Mouse (Mus musculus) granulocyte monocyte progenitor cell, adult 5-6 weeks (primary cell): Measurements from ENCODE around the gene Kmt2e. TPM values are rescaled to one million over a fixed set of nuclear protein-coding genes. Genes with fewer than 3 reads are reported as not detected.

Experiments used
- ATAC-seq: replicated peaks from 2 replicates; pipeline ENCODE4 v1.8.0; 2016; ENCODE audit warnings: mild to moderate bottlenecking, moderate TSS enrichment, inconsistent platforms; ENCODE audit not compliant: poor library complexity, severe bottlenecking
- total RNA-seq, 2 experiments: library from RNA; stranded (forward) in 1 of 2; stranded (reverse) in 1 of 2; fragments of 200-712, 200-1000 nt in 1 of 2; fragments of >200 nt in 1 of 2; fragmentation: Nextera tagmentation in 1 of 2; gene quantifications; 2 replicates each; pipeline ENCODE4 v1.2.3; 2014 to 2017

The Kmt2e gene
- total RNA-seq, 2 experiments from 2014 or later = 41.5 to 87.5 TPM

- no peak for ATAC-seq
Observed at GRCm38 (mm10) chr5:23431070-23431864, 3.0 kb upstream of the Kmt2e start.

- ATAC-seq = no peak
Observed at GRCm38 (mm10) chr5:23431948-23432707, 2.1 kb upstream of the Kmt2e start.

DNA sequence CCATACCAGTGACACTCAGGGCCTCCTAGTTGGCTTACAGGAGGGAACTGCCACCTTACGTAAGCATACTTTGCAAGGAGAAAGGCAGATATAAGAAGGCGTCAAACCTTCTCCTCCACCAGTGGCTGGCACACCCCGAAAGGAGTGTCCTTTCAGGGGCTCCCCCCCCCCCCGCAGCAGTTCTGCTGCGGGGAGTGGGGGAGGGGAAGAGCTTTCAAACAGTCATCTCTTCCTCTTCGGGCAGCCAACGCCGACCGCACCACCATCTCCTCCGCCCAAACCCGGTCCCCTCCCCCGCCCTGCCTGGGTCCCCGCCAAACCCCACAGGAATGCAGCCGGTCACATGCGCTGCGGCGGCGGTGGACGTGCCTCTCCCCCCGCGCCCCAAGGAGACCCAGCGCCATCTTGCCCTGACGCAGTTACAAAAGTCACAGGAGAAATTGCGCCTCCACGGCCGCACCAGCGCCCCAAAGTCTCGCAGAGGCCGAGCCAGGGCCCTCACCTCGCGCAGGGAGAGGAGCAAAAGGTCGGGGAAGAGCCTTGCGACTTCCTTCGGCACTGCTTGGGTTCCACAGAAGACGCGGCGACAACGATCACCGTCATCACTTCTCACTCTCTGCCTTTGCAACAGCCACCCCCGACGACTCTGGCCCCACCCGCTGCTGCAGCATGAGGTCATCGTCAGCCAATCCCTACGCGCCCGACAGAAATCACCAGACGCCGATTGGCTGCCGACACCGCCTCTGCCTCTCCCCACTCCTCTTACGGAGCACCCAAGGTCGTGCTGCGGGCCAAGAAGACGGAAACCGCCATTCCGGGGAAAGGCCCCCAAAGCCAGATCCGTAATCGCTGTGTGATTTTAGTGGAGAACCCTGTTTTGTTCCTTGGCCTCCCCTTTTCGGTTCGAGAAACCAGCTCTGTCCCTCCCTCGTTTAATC lies 1.3 kb upstream of the Kmt2e start:
- peak; percentile 60 for ATAC-seq

DNA sequence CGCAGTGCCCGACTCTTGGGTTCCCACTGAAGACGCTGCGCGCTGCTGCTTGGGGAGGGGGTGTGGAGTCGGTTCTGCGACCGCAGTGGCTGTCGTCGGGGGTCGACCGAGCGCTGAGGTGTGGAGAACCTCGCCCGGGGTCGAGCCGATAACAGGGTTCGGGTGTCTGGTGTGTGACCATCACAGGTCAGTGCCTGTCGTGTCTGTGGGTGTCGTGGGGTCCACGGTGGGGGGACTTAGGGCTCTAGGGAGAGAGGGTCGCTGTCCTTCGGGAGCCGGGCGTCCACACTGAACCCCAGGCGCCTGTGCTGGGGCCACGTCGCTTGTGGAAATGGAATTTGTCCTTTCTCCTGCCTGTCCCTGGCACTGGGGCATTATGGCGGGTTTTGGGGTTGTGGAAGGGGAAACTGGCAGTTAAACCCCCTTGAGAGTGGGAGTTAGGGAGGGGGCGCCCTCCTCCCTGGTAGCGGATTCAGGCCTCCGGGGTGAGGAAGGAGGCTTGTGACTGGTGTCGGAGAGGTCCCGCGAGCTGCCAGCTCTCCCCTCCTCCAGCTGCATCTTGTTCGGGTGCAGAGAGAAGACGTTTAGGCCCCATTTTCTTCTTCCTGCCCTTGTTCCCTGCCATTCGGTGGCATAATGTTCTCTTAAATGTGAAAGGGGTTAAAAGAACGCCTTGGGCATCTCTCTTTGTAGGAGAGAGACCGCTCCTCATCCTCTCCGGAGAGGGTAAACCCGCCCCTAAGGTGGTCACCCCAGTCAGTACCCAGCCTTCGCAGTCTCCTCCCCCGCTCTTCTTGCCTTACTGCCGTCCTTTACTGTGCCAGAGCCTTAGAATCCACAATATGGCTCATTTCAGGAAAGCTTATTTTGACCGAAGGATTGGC lies 599 bp downstream of the Kmt2e start:
- 0 out of 2 replicates have a peak, but pooled peaks have one; percentile 2 for ATAC-seq

DNA sequence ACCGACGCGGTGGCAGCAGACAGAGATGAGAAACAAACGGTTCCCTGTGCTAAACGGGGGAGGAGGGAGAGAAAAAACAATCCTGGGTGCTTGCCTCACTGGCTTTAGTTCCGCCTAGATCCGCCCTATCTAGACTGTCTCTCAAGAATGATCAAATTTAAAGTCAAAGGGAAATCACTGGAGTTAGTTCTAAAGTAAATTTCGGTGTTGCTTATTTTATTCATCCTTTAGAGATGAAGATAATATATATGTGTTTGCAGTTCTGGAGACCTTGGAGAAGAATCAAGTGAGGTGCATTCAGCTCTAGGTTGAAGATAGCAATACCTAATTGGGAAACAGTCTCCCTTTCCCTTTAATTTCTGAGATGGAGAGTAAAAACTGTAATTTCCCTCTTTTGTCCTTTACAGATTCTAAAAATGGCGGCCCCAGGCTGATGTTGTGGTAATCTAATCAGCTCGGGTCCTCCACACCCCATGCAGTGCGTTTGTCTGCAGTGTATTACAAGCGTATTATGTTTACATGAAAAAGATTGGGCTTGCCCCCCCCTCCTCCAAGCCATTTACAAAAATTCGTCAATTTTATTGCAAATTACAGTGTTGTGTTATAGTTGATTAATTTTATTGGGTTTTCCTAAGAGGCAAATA lies 1.4 kb downstream of the Kmt2e start:
- ATAC-seq = no peak

DNA sequence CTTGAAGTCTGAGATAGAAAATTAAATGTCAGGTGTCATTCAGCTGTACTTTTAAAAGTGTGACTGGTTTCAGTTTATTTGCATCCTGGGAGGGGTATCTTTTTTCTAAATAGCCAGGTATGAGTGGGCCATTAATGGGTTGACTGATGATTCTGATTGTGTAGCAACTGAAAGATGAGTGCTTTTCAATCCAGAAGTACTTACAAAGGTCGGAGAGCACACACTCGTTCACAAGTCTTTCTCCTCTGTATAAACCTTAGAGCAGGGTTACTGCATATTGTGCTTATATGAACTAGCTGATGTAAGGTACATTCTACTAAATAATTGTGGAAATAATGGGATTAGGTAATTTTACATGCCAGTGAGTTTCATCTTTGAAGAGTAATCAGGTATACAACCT lies 2.5 kb downstream of the Kmt2e start:
- ATAC-seq = no peak

- ATAC-seq = peak; percentile 47
Observed at GRCm38 (mm10) chr5:23439857-23440256, 5.6 kb downstream of the Kmt2e start.

DNA sequence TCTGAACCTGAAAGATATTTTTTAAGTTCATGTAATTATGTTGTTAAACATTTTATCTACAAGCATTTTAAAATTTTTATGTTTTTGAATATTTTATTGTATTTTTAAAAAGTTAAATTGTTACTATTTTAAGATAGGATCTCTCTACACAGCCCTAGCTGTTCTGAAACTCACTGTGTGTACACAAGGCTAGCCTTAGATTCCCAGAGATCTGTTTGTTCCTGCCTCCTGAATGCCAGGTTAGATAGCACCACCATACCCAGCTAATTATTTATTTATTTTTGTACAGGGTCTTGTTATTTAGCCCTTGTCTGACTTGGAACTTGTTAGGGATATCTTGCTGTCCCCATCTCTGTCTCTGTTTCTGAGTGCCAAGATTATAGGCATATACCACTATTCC lies 6.3 kb downstream of the Kmt2e start:
- no peak for ATAC-seq

DNA sequence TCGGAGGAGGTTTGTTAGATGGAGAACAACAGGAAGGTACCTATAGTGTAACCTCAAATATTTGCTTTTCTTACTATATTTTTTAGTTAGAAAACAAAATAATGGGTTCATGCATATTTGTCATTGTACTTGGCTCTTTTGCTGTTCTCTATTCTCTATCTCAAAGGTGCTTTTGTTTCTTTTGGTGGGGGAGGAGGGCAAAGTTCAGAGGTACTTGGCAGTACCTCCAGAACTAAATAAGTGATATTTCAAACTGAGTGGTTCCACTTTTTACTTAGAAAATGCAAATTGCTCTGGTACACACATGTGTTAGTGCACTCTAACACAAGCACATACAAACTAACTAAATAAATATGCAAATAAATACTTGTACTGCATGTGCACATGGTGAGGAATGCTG lies 7.7 kb downstream of the Kmt2e start:
- no peak for ATAC-seq

- ATAC-seq = no peak
Observed at GRCm38 (mm10) chr5:23444411-23444810, 10.2 kb downstream of the Kmt2e start.

- ATAC-seq = peak; percentile 72; the same call in 1 of the 2 replicates
Observed at GRCm38 (mm10) chr5:23453561-23453960, 19.3 kb downstream of the Kmt2e start.

DNA sequence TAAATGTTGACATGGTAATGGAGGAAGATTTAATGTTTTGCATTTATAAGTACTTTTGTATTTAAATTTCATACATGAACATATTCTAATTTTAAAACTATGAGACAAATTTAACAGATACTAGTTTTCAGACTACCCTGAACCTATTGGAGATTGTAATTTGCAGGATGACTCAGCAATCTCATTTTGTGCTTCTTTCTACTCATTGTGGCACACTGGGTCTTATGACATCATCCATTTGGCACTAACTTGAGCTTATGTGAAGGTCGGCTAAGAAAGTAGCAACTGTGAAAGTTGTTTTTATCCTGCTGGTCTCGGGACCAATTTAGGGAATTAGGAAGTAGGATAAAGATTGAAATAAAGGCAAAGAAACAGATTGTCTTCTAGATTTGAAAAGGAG lies 27.4 kb downstream of the Kmt2e start:
- no peak for ATAC-seq

- no peak for ATAC-seq
Observed at GRCm38 (mm10) chr5:23464247-23464646, 30.0 kb downstream of the Kmt2e start.

DNA sequence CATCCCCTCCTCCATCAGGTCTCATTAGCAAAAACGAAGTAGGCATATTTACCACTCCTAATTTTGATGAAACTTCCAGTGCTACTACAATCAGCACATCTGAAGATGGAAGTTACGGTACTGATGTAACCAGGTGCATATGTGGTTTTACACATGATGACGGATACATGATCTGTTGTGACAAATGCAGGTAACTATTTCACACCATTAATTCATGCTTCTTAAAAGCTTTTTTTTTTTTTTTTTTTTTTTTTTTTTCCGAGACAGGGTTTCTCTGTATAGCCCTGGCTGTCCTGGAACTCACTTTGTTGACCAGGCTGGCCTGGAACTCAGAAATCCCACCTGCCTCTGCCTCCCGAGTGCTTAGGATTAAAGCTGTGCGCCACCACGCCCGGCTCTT lies 30.5 kb downstream of the Kmt2e start:
- no peak for ATAC-seq

- ATAC-seq = no peak
Observed at GRCm38 (mm10) chr5:23466546-23466945, 32.3 kb downstream of the Kmt2e start.

- peak; percentile 22; the same call in 1 of the 2 replicates for ATAC-seq
Observed at GRCm38 (mm10) chr5:23473098-23473873, 39.0 kb downstream of the Kmt2e start.

DNA sequence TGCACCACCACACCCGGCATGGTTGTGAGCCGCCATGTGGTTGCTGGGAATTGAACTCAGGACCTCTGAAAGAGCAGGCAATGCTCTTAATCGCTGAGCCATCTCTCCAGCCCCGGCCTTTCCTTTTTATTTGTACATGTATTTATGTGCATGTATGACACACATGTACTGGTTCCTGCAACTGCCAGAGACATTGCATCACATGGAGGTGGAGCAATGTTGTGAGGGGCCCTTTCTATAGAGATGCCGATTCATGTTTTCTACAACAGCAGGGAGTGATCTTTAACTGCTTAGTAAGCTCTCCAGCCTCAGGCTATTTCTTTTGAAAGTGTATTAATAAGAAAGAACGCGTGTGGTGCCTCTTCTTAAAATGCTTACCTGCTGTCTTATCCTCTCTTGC lies 49.6 kb downstream of the Kmt2e start:
- peak; percentile 94 for ATAC-seq

GRCm38 (mm10) chr5:23489231-23489630 lies 55.0 kb downstream of the Kmt2e start:
- ATAC-seq = no peak
